Mouse (Mus musculus): ENCODE measurements around the gene Srgap3. TPM values are rescaled to one million over a fixed set of nuclear protein-coding genes. Genes with fewer than 3 reads are reported as not detected.

Gene Srgap3
- total RNA-seq, 4 experiments from 2014 or later = 15.5 to 30.7 (median 22.3) TPM

Other genes with a start within 250 kb of the Srgap3 start
- 10 to 100 TPM; 35.4 to 46.8 (median 41.3) TPM for gene Thumpd3, start 99.0 kb upstream of the Srgap3 start, total RNA-seq (2022)
- gene Setd5, start 130.1 kb upstream of the Srgap3 start, total RNA-seq (2022) = 100 to 1,000 TPM in 2 of 4 experiments, 10 to 100 TPM in 2; 88.7 to 146 (median 108) TPM
- gene Lhfpl4, start 248.1 kb upstream of the Srgap3 start, total RNA-seq (2022) = 1 to 10 TPM; 5.2 to 8.5 (median 6.6) TPM